Mouse (Mus musculus) thymus, adult 18-20 months (tissue): ENCODE data around the gene Sdf4.

Source experiments
- DNase-seq, 2 experiments: peaks; one replicate each; pipeline ENCODE4 v3.0.0; 2022; ENCODE audit warnings: mixed read lengths in 2 of 2

The Sdf4 gene

DNA sequence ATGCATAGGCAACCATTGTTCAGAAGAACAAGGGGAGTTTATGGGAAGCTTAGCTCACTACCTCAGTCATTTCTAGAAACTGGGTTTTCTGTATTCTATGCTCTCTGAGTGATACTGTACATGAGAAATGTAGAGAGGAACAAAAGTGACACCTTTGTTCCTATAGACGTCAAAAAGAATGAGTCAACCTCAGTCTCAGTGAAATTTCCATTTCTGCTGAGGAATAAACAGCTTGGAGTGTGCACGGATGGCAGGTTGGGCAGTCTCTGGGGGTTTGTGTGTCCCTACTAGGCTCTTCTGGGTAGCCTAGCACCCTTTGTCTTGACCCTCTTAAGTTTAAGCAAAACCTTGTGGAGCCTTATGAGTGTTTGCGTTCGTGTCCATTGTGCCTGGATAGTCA, 15.7 kb downstream of the Sdf4 start:
- DNase-seq: no peak

DNA sequence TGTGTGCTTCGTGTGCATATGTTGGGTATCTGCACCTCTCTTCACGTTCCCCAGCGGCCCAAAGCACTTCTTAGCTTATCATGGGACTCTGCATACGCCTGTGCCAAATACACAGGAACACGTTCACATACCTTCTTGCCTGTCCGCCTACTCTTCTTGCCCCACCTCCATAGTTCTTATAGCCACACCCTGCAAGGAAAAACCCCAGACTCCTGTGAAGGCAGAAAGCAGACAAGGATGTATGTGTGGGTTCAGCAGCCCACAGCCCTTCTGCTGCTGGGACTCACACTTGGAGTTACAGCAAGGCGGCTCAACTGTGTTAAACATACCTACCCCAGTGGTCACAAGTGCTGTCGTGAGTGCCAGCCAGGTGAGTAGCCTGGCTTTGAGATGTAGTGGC, 21.0 kb downstream of the Sdf4 start, which contains the start of gene Tnfrsf4:
Gene Tnfrsf4, plus strand, starts transcription at position 207 of the 400 bp plus-strand sequence.
- no peak for DNase-seq

DNA sequence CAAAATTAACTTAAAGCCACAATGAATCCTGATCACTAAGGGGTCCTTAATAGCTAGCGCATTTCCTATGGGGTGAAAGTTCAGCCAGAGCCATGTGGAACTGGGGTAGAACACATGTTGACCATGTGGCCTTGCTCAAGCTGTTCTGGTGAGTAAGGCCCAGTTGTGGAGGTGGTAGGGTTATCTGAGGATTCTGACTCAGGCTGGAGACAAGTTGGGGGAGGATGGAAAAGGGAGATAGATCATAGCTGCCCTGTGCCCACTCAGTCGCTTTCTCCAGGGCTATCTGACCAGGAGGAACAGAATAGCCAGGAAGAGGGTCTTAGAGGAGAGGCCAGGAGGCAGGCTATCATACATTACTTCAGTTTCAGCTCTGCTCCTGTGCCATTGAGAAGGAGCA, 21.8 kb downstream of the Sdf4 start:
- DNase-seq: no peak

DNA sequence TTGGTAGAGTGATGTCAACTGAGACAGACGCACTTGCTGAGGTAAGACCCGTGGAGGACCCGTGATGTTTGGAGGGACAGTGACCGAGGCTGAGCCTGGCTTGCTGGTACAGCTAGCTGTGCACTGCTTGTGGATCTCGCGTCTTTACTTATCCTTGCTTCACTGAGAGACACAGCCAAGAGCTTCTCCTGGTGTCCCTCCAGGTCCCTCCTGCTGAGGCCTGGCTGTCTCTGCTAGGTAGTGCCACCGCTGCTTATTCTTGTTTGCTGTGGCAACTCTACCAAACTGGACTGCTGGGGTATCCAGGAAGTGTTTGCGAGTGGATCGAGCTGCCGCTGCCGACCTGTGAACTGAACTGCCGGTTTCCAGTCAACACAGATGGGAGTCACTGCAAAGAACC, 27.1 kb downstream of the Sdf4 start:
- no peak for DNase-seq

DNA sequence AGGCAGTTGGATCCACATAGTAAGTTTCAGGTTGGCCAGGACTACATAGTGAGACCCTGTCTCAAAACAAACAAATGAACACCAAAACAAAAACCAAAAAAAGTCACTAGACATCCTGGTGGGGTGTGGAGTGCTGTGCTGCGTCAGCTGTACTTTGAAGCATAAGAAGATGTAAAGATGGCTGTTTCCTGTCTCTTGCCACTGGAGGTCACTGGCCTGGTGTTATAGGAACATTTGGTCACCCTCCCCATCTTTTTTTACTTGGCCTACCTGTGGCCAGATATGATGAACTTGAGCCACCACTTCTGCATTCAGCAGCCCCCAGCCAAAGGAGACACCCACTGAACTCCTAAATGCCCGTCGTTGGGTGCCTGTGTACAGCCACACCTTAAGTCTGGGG, 28.7 kb downstream of the Sdf4 start:
- no peak for DNase-seq

DNA sequence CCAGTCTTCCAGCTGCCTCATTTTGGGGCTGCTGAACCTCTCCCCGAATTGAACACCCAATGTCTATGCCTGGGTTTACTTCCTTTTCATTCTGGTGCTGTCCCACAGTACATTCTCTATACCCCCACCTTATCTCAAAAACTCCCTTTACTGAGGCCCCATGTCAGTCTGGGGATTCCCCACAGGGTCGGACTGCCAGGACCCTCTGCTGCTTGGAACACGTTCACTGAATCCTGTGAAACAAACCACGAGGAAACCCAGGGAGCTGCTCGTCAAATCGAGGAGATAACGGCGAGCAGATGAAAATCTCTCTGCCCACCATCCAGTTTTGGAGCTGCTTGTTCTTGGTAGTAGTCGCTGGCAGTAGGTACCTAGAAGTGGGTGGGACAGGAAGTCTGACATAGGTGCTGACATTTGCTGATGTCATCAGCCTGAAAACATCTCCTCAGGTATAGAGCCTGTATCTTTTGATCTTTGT, 29.3 kb downstream of the Sdf4 start:
- peak in 1 of 2 experiments; percentile 50 for DNase-seq

DNA sequence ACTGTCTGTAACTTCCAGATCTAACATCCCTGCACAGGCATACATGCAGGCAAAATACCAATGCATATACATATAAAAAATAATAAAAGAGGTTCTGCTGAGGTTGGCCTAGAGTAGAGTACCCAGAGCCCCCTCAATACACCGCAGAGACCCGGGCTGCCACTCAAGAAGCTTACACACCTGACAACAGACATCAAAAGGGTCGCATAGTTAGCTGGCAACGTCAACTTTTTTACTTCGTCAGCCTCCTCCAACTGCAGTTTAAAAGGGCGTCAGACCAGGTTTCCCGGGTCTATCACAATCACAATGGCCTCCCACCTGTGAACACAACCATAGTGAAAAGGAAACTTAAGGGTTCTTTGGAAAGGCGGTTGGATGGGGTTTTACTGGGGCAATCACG, 30.8 kb downstream of the Sdf4 start:
- DNase-seq: peak in 1 of 2 experiments; percentile 49

DNA sequence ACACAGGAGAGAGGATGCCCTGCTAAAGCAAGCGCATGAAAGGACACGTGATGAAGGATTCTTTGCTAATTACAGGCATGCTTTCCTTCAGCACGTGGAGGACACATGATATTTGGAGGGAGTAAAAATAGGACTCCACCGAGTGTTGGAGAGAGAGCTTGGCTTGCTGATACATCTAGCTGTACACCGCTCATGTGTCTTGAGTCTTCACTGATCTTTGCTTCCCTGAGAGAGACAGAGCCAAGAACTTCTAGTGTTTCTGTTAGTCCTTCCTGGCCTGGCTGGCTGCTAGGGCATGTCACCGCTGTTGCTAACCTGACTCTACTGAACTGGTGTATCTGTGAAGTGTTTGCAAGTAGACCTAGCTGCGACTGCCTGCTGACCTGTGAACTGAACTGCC, 31.5 kb downstream of the Sdf4 start:
- no peak for DNase-seq

DNA sequence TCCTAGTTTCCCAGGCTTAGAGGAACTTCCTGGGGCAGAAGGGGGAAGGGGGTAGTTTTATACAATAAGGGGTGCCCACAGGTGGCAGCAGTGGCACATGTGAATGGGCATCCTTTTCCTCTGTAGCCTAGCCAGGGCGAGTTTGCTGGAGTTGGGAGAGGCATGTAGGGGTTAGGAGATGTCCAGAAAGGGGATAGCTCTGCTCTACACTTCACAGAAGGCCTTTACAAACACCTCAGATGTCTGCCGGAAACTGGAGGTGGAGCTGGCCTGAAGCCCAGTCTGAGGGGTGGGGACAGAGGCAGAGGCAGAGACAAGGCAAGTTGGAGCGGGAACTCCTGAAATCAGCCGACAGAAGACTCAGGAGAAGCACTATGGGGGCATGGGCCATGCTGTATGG, 33.3 kb downstream of the Sdf4 start, which contains the start of gene Tnfrsf18:
Gene Tnfrsf18, plus strand, starts transcription at position 152 of the 400 bp plus-strand sequence.
- DNase-seq: peak; percentile 42 to 58

DNA sequence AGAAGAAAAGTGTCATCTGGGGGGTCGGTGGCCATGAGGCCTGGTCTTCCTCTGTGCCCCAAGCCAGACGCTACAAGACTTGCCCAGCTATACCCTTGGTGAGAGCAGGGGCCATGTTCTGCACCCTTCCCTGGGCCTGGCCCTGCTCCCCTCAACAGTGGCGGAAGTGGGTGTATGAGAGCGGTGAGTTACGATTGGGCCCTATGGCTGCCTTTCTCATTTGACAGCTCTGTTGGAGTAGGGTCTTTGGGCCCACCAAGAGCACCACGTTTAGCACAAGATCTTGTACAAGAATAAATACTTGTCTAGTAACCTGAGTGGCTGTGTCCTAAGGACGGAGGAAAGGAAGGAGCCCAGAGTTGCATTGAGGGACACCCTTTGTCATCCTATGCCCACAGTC, 35.9 kb downstream of the Sdf4 start:
- DNase-seq: no peak

DNA sequence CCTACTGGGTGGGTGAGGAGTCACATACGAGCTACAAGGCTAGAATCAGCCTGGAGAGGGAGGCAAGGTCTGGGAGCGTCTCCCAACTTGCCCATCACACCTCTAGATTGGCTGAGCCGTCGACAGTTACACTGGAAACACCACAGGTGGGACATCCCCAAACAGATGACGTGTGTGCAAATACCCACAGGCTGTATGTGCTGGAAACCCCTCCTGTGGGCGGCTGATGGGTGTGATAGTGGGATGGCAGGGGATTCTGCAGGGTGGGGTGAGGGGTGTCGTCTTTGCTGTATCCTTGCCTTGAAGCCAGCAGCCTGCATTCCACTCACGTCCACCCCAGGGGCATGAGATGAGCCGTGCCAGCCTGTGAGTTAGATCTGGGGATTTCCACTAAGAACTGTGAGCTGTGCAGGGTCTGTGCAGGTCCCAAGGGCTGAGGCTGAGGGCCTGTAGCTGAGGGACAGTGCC, 38.0 kb downstream of the Sdf4 start:
- DNase-seq: no peak

DNA sequence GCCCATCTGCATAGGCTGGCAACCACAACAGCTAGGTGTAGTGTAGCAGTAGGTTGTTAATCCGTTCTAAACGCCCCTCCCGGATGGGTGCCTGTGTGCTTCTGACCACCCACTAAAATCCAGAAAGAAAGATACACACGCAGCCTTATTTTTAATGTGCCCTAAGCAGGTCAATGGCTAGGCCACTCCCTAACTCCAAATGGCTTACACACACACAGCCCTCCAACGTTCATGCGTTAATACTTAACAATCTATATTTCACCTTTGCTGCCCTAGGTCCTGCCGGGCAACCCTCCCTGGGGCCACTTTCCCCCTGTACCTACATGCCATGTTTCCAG, 38.6 kb downstream of the Sdf4 start:
- DNase-seq: no peak

DNA sequence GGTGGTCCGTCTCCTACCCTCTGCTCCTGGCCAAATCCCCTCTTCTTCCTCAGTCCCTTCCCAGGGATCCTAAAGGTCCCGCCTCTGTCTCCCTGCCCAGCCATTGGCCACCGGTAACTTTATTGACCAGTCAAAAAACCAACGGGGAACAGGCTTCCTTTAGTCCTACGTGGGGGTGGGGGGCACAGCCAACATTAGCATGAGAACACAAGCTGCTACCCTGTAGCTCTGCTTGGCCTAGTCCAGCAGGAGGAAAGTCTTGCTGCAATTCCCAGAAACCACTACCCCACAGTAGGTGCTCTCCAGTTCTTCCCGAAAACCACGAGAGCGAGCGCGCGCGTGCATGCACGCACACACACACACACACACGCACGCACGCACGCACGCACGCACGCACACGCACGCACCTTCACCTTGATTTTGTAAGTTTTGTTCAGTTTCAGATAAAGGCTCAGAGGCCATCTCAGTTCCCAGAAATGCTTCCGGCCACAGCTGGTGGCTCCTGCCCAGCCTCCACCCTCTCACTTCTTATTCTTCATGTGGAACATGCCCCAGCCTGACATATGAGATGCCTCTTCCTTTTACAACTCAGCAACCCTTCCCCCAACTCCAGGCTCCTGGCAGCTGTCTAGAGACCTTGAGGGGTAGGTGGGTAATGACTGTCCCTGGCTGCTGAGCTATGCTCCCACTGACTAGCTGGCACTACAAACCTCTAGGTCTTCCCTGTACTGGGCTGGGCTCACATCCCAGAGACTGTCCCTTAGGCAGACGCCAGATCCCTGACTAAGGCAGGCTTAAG, 39.1 kb downstream of the Sdf4 start:
- peak; percentile 46 to 68 for DNase-seq

DNA sequence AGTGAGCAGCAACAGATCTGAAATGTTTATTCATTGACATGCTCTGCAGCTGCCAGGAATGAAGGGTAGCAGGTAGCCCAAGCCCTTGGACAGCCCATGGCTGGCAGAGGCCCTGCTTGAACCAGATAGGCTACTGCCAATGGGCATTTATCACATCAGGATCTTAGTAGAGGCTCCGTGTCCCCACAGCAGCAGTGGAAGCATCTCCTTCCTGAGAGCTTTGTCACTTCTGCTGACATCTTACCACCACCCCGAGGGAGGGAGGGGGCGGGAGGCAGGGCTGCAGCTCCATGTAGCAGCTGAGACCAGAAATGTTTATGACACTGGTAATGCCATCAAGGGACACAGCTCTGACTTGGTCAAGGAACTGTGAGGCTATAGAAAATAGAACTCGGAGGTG, 40.2 kb downstream of the Sdf4 start:
- peak in 1 of 2 experiments; percentile 37 for DNase-seq

DNA sequence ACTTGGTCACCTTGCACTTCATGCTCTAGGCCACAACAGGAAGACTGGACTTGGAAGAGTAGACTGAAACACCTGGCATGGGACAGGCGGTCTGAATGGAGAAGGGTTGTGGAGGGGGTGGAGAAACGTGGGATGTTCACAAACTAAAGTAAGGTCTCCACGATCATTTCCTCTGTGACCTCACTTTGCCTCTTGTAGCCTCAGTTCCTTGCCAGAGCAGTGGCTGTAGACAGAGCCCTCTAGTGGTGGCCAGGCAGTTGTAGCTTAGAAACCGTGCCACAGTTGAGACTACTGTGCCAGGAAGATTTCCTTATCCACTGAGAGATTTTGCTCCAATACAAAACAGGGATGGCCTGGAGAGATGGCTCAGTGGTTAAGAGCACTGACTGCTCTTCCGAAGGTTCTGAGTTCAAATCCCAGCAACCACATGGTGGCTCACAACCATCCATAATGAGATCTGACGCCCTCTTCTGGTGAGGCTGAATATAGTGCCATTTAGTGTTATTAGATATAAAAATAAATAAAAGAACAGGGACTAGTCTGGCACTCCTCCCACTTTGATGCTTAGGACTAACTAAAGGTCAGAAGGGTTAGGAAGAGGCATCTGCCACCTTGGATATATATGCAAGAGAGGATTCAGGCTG, 40.9 kb downstream of the Sdf4 start:
- DNase-seq: peak in 1 of 2 experiments; percentile 55

DNA sequence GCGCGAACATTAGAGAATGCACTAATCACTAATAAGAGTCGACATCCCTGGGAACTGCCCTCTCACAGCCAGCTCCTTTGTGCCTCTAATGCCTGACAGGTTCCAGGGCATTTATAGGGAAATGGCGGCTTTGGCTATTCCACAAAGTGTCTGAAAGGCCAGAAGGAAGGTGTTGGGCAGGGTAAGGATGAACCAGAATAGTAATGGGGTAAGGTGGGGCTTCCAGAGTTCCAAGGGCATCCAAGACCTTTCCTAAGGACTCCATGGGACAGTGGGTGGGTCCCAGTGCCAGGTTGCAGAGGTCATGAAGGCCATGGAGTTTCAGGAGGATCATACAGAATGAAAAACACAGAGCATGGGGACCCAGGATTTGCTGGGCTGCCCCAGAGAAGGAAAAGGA, 41.6 kb downstream of the Sdf4 start:
- no peak for DNase-seq

DNA sequence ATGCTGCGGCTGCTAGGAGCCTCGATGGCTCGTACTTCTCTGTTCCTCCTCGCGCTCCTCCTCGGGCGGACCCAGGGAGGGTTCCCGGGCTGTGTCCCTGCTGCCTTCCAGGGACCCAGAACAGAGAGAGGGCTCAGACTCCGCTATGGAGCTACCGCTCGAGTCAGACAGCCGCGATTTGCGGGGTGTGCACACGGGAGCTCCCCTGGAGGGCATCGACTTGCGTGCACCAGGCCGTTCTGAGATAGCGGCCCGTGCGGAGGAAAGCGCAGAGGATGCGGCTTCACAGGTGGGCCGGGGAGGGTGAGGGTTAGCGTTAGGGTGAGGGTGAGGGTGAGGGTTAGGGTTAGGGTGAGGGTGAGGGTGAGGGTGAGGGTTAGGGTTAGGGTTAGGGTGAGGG, 42.2 kb downstream of the Sdf4 start:
- no peak for DNase-seq

DNA sequence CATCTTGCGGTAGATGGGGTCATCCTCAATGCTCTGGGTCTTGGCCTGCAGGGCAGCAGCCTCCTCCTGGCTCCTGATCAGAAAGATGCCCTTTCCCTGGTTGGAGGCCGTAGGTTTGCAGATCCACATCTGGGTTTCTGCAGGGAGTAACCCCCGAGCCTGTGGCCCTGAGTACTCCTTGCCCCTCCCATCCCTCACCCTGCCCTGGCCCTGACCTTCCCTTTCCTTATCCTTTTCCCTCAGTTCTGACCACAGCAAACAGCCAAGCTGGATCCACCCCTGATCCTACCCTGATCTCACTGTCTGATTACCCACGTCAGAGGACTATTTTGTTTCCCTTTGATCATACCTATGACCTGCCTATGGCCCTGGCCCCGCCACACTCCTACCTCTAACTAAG, 52.1 kb downstream of the Sdf4 start:
- DNase-seq: no peak

DNA sequence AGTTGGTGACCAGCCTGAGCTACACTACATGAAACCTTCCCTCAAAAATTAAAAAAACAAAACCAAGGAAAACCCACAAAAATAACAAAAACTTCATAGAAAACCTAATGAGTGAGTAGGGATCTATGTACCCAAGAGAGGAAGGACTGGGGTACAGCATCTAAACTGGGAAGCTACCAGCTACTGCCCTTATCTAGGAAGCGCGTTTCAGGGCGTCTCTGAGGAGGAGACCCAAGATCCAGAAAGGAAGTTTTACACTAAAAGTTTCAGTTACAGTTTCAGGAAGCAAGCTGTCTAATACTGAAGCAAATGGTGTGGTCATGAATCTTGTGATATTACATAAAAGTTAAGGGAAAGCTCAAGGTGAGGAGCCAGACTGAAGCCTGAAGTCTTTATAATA, 57.1 kb downstream of the Sdf4 start:
- DNase-seq: no peak

DNA sequence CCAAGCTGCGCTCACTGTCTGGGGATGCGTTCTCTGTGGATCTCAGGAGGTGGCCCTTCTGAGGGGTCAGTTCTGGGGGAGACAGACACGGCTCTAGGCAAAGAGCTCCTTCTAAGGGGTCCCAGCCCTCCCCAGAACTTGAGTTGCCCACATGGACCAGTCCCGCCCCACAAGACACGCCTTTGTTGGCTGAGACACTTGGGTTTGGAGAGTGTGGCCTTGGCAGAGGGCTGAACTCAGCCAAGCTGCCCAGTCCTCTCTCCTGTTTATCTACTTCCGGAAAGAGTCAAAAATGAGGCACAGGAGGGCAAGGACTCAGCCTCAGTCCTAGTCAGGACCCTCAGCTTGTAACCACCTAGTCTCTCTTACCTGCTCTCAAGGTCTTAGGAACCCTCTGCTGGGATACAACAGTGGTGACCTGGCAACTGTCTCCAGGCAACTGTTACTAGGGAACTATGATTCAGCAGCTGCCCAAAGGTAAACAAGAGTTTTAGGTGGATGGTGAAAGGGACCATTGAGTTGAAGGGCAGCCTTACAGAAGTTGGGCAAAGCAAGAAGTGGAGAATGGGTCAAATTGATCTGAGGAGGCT, 57.8 kb downstream of the Sdf4 start:
- DNase-seq: no peak

DNA sequence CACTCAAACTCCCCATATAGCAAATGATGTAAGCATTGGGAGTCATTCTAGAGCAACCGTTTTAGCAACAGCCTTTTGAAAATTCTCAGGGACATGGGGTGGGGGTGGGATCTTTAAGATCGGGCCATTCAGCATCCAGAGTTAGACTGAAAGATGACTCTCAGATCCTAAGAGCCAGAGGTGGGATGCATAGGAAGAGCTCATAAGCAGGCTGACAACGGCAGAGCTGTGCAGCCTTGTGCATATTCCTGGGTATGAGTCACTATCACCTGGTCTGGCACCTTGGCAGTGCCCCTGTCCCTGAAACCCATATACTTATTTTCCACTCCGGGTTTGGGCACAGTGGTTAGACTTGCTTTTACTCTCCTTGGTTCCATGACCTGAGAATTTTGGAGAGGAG, 60.4 kb downstream of the Sdf4 start:
- DNase-seq: no peak

DNA sequence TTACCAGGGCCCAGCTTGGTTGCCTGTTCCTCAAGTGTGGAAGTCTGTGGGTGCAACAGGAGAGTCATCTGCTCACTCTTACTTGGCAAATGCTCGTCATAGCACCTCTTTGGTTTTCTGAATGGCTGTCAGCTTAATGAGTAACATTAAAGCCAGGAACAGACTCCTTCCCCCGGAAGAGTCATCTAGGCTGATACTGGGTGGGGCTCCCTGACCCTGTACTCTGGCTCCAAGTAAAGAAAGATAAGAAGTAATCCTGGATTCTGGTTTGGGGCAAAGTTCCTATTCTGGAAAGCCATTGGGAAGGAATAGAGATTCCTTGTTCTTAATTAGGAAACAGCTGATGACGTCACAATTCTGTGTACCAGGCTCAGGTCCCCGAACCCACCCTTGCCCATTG, 61.5 kb downstream of the Sdf4 start:
- DNase-seq: no peak

DNA sequence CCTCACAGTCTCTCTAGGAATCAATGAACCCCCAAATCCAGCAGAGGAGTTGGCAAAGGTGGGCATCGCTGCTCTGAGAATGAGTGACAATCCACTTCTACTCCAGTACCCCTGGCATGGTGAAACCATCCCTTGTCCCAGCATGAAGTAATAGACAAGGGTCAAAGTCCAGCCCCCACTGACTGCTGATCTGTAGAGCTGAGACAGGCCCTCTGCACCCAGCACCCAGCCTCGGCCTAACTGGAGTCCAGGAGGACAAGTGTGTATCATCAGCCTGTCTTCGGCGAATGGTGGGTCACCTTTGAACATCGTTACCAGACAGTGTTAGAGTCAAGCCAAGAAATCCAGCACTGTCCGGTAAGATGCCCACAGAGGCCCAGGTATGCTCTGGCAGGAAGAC, 61.9 kb downstream of the Sdf4 start:
- DNase-seq: no peak

DNA sequence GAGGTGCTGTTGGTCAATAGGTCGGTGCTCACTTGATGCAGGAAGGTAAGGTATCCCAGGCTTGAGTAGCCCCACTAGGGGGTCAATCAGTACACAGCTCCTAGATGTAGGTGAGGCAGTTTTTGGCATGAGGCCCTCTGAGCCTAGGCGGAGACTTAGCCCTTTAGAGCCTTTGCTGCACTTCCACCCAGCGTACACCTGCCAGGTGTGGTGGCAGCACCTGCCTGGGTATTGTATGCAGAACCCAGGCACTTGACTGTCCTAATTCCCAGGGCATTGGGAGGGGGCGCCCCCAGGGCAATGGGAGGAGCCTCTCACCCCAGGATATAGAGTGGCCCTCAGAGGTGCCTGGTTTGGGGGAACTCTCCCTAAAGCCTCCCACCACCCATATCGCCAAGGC, 62.5 kb downstream of the Sdf4 start:
- DNase-seq: no peak
